Mouse (Mus musculus): Measurements from ENCODE around the gene Pgm5. TPM values are rescaled to one million over a fixed set of nuclear protein-coding genes. Genes with fewer than 3 reads are reported as not detected.

Gene Pgm5
- polyA plus RNA-seq (2015; fragmentation: Nextera tagmentation; extraction: Ambion mirVana), result 6.1 and 7.6 TPM in 2 replicates

DNA sequence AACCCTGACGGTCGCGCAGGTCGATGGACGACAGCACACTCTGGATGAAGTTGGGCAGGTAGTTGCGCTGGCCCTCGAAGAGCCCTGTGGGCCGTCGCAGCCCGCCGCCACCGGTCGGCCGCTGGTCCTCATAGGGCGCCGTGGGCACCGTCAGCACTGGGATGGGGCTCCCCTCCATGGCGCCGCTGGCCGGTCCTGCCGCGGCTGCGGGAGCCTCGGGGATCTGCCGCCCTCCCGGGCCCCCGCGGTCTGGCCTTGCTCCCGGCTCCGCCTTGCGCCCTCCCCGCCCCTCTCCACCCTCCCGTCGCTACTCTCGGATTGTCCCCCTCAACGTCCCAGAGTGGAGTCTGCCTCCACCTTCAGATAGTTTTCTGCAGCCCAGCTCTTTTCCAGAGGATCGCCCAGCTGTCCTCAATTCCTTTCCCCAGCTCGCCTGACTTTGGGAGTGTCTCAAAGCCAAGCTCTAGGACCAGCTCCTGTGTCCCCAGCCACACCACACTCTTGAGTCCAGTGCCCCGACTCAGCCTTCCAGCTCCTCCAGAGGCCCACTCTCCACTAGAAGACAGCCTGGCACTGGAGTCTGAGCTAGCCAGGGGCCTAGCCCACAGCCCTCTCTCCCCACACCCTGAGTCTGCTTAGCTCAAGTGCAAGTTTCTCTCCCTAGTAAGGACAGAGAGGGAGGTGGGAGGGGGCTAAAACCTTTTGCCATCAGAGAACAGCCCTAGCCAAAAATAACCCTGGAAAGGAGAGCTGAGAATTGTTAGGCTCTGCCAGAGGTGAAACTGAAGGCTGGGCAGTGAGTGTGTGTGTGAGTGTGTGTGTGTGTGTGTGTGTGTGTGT lies at the start of gene Pgm5:
Gene Pgm5, minus strand, starts transcription at position 244 of the 840 bp plus-strand sequence.
- Histone ChIP-seq H3K27me3 (peaks cover 4% of the 10 kb centered on the region; the same call in 1 of the 2 replicates), H3K9me3 (replicated peaks) (no peaks in the 10 kb centered on the region), H3K36me3 (no peaks in the 10 kb centered on the region), H3K9ac (peak within 1 kb of the TSS; percentile 84), H3K4me1 (replicated peaks) (peaks cover 24% of the 10 kb centered on the region), H3K4me2 (peak within 1 kb of the TSS; percentile 75), H3K4me3 (peak within 1 kb of the TSS; percentile 72), H3K27ac (peak within 1 kb of the TSS; percentile 93)
- ATAC-seq (replicated peaks; ENCODE audit: insufficient number of reproducible peaks, insufficient read depth, low FRiP score, low read depth), result peak; percentile 88
- under 1% methylated on average over 38 of the region's 39 CpGs for WGBS

DNA sequence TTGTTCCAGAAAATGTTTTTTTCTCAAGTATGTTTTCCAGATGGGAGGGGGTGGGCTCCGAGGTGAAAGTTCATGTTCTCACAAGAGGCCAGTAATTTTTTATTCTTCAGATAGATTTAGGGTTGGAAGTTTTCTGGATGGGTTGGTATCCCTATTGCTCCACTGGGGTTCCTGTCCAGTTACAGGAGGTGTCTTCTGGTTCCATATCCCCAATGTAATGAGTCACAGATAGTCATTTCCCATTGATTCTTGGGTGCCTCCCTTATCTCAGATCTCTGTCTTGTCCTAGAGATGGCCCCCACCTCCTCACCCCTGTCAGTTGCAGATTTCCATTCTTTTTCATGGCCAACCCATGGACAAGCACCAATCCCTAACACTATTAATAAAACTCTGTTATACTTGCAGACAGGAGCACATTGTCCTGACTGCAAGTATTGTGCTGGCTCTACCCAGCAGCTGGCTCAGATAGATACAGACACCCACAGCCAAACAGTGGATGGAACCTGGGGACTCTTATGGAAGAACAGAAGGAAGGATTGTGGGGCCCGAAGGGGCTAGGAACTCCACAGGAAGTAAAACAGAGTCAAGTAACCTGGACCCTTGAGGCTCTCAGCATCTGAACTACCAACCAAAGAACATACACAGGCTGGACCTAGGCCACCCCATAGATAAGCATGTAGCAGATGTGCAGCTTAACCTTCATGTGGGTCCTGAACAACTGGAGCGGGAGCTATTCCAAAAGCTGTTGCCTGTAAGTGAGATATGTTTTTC lies 46.9 kb upstream of the Pgm5 start:
- Histone ChIP-seq H3K4me3 (no peak overlapping the region), H3K27ac (no peak overlapping the region), H3K9me3 (replicated peaks) (no peaks in the 10 kb centered on the region), H3K4me2 (no peak overlapping the region), H3K27me3 (peaks cover 23% of the 10 kb centered on the region), H3K4me1 (replicated peaks) (no peaks in the 10 kb centered on the region), H3K36me3 (no peaks in the 10 kb centered on the region), H3K9ac (no peak overlapping the region)
- ATAC-seq (replicated peaks; ENCODE audit: insufficient number of reproducible peaks, insufficient read depth, low FRiP score, low read depth), result no peak
- 80% methylated on average over 3 of the region's 3 CpGs for WGBS

DNA sequence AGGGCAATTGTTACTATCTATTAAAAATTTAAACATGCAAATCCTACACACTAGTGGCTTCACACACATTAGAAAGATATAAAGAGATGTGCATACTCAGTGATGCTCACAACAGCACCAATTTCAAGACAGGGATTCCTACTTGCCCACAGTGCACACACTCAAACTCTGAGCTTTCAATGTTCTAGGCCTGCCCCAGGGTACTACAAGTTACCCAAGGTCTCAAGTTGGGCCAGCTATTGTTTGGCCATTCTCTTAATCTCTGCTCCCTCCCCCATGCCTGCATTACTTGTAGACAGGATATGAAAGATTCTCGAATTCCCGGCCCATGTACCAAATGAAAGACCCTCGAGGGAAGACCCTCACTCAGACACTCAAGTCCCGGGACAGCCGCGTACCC lies 46.0 kb upstream of the Pgm5 start:
- H3K9me3 ChIP-seq (replicated peaks), result no peaks in the 10 kb centered on the region
- no peak overlapping the region for H3K4me3 ChIP-seq
- H3K4me1 ChIP-seq (replicated peaks), result no peaks in the 10 kb centered on the region
- H3K4me2 ChIP-seq, result no peak overlapping the region
- no peak overlapping the region for H3K9ac ChIP-seq
- 89% methylated on average over 6 of the region's 6 CpGs for WGBS
- peaks cover 33% of the 10 kb centered on the region for H3K27me3 ChIP-seq
- no peak for ATAC-seq (replicated peaks; ENCODE audit: insufficient number of reproducible peaks, insufficient read depth, low FRiP score, low read depth)
- no peak overlapping the region for H3K27ac ChIP-seq
- H3K36me3 ChIP-seq, result no peaks in the 10 kb centered on the region

DNA sequence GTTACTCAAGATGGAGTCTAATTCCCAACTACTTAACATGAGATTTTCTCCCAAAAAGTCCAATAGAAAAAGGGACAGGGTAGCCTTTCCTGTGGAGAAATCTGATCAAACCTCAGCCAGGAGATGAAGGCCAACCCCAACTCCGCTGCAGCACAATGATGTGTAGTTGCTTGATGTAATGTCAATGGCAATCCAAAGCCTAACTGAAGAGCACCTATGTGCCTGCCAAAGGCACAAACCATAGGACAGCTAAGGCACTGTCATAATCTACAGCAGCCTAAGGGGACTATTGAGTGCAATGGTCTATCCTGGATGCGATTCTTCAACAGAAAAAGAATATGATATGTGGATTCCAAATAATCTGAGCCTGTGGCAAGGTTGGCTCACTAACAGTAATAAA lies 41.2 kb upstream of the Pgm5 start:
- Histone ChIP-seq H3K4me1 (replicated peaks) (peaks cover 21% of the 10 kb centered on the region), H3K4me2 (no peak overlapping the region), H3K36me3 (no peaks in the 10 kb centered on the region), H3K27ac (no peak overlapping the region), H3K9me3 (replicated peaks) (no peaks in the 10 kb centered on the region), H3K4me3 (no peak overlapping the region), H3K9ac (no peak overlapping the region), H3K27me3 (peaks cover 76% of the 10 kb centered on the region)
- WGBS, result 42% methylated on average over 2 of the region's 2 CpGs
- ATAC-seq (replicated peaks; ENCODE audit: insufficient number of reproducible peaks, insufficient read depth, low FRiP score, low read depth), result no peak

DNA sequence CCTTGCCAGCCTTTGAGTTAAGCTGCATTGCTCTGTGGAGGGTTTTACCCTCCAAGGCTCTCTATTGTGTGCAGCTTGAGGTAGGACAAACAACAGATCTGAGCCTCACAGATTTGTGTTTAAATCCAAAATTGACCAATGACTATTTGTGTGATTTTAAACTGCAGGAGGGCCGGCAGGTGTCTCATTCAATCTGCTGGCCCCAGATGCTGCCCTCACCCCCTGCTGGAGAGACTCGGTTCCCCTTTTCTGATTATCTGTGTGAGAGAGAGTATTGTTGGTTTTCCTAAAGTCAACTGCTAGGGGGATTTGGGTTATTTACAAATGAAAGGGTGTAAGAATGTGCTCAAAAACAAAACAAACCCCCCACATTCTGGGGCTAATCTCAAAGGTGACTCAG lies 40.6 kb upstream of the Pgm5 start:
- ATAC-seq (replicated peaks; ENCODE audit: insufficient number of reproducible peaks, insufficient read depth, low FRiP score, low read depth), result no peak
- Histone ChIP-seq H3K4me1 (replicated peaks) (peaks cover 26% of the 10 kb centered on the region), H3K9ac (no peak overlapping the region), H3K36me3 (no peaks in the 10 kb centered on the region), H3K27me3 (peaks cover 81% of the 10 kb centered on the region), H3K27ac (no peak overlapping the region), H3K4me2 (no peak overlapping the region), H3K4me3 (no peak overlapping the region), H3K9me3 (replicated peaks) (no peaks in the 10 kb centered on the region)
- 3% methylated on average over 2 of the region's 2 CpGs for WGBS

DNA sequence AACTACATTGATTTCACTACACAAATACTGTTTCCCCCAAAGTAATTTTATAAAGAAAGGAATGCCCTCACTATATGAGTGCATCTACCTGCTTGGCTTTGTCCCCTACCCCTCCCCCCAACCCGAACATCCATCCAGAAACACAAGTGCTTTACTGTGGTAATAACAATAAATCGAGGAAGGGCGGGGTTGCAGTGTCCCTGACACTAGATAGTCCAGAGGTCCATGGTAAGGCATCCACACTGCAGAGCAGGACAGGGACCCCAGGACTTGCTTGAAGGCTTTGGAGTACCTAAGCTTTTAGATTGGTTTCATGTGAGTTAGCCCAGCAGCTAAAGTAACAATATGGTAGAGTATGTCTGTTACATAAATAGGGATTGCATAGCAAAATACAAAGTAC lies 40.0 kb upstream of the Pgm5 start:
- 11% methylated on average over 3 of the region's 3 CpGs for WGBS
- Histone ChIP-seq H3K4me3 (no peak overlapping the region), H3K9me3 (replicated peaks) (no peaks in the 10 kb centered on the region), H3K27ac (no peak overlapping the region), H3K4me2 (no peak overlapping the region), H3K9ac (no peak overlapping the region), H3K36me3 (no peaks in the 10 kb centered on the region), H3K27me3 (peaks cover 87% of the 10 kb centered on the region), H3K4me1 (replicated peaks) (peaks cover 29% of the 10 kb centered on the region)
- ATAC-seq (replicated peaks; ENCODE audit: insufficient number of reproducible peaks, insufficient read depth, low FRiP score, low read depth), result no peak

DNA sequence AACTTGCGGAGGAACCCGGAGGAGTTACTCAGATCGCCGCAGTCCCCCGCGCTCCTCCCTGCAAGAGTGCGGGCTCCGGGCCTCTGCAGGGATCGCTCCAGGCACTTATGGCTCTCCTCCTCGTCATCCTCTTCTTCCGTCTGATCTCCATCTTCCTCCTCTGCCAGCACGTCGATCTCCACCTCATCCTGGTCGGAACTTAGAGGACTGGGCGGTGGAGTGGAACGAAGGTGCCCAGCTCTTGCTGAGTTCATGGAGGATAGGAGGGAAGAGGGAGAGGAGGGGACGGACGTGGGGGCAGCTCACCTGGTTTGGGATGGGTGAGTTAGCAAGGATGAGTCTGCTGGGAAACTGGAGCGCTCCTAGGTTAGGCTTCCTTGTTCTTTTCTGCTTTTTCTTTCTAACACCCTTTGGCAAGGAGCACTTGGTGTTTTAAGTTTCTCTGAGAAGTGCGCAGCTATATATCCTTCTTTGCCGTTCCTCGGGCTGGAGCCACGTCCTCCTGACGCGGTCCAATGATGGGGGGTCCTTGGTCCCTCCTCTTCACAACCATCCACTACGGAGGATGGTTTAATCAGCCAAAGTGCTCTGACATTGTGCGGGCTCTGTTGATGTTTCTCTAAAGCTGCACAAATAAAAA lies 39.0 kb upstream of the Pgm5 start, which contains the start of gene Foxd4:
Gene Foxd4, minus strand, starts transcription at position 617 of the 640 bp plus-strand sequence.
- Histone ChIP-seq H3K36me3 (no peaks in the 10 kb centered on the region), H3K4me1 (replicated peaks) (peaks cover 29% of the 10 kb centered on the region), H3K9ac (no peak within 1 kb of the TSS), H3K27me3 (peaks cover 90% of the 10 kb centered on the region), H3K4me2 (peak within 1 kb of the TSS; percentile 82), H3K9me3 (replicated peaks) (no peaks in the 10 kb centered on the region), H3K27ac (no peak within 1 kb of the TSS), H3K4me3 (peak within 1 kb of the TSS; percentile 47)
- ATAC-seq (replicated peaks; ENCODE audit: insufficient number of reproducible peaks, insufficient read depth, low FRiP score, low read depth), result no peak
- 2% methylated on average over 27 of the region's 27 CpGs for WGBS

DNA sequence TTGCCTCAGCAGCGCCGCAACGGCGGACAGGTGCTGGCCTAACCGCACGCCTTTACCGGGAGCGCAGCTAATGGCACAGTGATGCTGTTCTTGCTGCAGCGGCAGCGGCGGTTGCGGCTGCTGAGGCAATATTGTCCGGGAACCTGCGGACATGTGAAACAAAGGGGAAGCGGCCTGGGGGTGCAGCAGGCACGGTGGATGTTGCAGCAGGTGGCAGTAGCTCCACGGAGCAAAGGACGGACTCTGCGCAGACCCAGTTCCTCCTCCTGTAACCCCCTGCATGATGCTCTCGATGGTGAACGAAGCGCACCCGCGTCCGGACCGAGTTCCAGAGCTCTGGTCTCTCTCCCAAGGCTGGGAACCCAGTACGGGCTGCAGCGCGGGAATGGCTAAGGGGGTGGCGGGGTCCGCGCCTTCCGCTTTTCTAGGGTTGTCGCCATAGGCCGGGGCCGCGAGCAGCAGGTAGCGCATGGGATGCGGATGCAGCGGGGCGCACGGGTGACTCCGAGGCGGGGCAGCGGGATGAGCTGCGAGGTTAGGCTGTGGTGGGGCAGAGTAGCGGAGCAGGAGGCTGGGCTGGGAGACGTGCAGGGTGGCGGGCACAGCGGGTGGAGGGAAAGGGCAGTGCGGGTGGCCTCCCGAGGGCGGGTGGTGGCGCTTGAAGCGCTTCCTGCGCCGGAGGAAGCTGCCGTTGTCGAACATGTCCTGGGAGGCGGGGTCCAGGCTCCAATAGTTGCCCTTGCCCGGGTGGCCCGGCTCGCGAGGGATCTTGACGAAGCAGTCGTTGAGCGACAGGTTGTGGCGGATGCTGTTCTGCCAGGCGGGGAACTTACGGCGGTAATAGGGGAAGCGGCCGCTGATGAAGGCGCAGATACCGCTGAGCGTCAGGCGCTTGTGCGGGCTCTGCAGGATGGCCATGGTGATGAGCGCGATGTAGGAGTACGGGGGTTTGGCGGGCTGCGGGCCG lies 38.2 kb upstream of the Pgm5 start:
- Histone ChIP-seq H3K9ac (no peak overlapping the region), H3K4me3 (peak overlapping the region; percentile 47), H3K4me1 (replicated peaks) (peaks cover 29% of the 10 kb centered on the region), H3K9me3 (replicated peaks) (no peaks in the 10 kb centered on the region), H3K27me3 (peaks cover 89% of the 10 kb centered on the region), H3K36me3 (no peaks in the 10 kb centered on the region), H3K27ac (no peak overlapping the region), H3K4me2 (peak overlapping the region; percentile 82)
- ATAC-seq (replicated peaks; ENCODE audit: insufficient number of reproducible peaks, insufficient read depth, low FRiP score, low read depth), result no peak
- under 1% methylated on average over 84 of the region's 84 CpGs for WGBS

DNA sequence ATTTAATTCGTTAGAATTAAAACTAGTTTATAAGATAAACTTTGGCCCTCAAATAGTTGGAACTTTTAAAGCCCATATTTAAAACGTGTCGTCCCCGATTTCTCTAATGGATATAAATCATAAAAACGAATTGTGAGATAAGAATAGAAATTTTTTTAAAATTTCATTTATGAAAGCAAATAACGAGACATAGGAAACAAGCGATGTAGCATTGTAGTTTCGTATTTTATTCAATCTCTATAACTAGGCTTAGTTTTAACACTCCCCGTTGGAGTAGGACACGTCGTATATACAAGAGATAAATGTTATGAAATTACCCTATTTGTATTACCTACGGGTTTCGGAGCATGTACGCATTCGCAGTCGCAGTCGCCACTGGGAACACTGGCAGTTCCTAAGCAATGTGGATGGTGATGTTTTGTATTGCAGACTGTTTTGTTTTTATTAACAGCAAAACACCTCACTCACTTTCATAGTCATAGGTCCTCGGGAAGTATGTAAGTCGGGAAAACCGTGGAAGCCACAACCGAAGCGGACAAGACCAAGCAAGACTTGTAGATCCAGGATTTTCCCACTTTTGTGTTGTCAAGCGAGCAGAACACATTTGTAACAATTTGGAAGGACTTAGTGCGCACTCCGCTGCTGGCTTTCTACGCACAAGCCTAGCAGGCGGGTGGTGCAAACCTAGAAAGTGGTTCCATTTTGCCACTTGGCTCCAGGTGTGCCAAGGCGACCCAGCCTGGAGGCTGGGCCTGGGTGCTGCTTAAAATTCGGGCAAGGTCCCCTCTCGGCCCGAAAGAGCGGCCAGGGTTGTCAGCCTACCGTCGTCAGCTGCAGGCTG lies 37.3 kb upstream of the Pgm5 start:
- ATAC-seq (replicated peaks; ENCODE audit: insufficient number of reproducible peaks, insufficient read depth, low FRiP score, low read depth), result no peak
- WGBS, result 4% methylated on average over 34 of the region's 34 CpGs

More for the DNA sequence above, 37.3 kb upstream of the Pgm5 start:
- Histone ChIP-seq H3K9me3 (replicated peaks) (no peaks in the 10 kb centered on the region), H3K4me2 (peak overlapping the region; percentile 82), H3K4me1 (replicated peaks) (peaks cover 29% of the 10 kb centered on the region), H3K4me3 (peak overlapping the region; percentile 47), H3K27ac (no peak overlapping the region), H3K27me3 (peaks cover 82% of the 10 kb centered on the region), H3K36me3 (no peaks in the 10 kb centered on the region), H3K9ac (no peak overlapping the region)
